Comparison of ENCODE assay signal across 24 mouse cellular contexts in genomic region chr1:188139473-188139872, GRCm38 (mm10).
DNase-seq lines count a peak whose midpoint lies in the region; ATAC-seq and TF ChIP-seq lines count a peak whose summit lies in the region.
"Had no signal": no experiment of that assay in that cellular context is flagged by ENCODE, and none has a peak within 500 bp of the region (broad histone marks: within the 10 kb centered on the region; RNA-seq: fewer than 3 reads in every experiment).

No protein-coding gene starts in this region.

- H3K4me3 ChIP-seq in lung, embryonic 16.5 days (ENCODE audit: low read length) = no peak overlapping the region
- H3K4me3 ChIP-seq in lung, adult 2 months (replicated peaks; ENCODE audit: extremely low read depth, low read depth, low read length) = no peak overlapping the region
- H3K4me3 ChIP-seq: heart, embryonic 10.5 days; heart, embryonic 15.5 days; layer of hippocampus, adult 2 months; left cerebral cortex, adult 2 months; liver, embryonic 12.5 days; stomach, embryonic 15.5 days had no signal

- no peak overlapping the region for H3K9ac ChIP-seq in lung, embryonic 16.5 days (ENCODE audit: low read length)
- H3K9ac ChIP-seq: heart, embryonic 15.5 days; liver, embryonic 12.5 days; liver, postnatal 0 days; stomach, embryonic 15.5 days had no signal

- no peaks in the 10 kb centered on the region for H3K27me3 ChIP-seq in lung, embryonic 16.5 days (ENCODE audit: control insufficient read depth, insufficient read depth, low read depth, low read length)
- H3K27me3 ChIP-seq: heart, embryonic 15.5 days; liver, embryonic 12.5 days; stomach, embryonic 15.5 days had no signal

- H3K4me2 ChIP-seq in lung, embryonic 16.5 days (ENCODE audit: low read depth, low read length) = no peak overlapping the region
- H3K4me2 ChIP-seq: heart, embryonic 15.5 days; liver, embryonic 12.5 days; stomach, embryonic 15.5 days had no signal

- peaks cover 5% of the 10 kb centered on the region; the same call in 1 of the 2 replicates for H3K4me1 ChIP-seq in lung, embryonic 16.5 days (replicated peaks; ENCODE audit: control insufficient read depth, insufficient read depth, low read length)
- no peaks in the 10 kb centered on the region; the same call in 1 of the 2 replicates for H3K4me1 ChIP-seq in lung, adult 2 months (ENCODE audit: control insufficient read depth, insufficient read depth, low read length)
- H3K4me1 ChIP-seq: heart, embryonic 10.5 days; liver, embryonic 12.5 days; stomach, embryonic 15.5 days had no signal

- no peak overlapping the region for H3K27ac ChIP-seq in lung, embryonic 16.5 days (ENCODE audit: low read length)
- H3K27ac ChIP-seq: heart, embryonic 10.5 days; heart, embryonic 15.5 days; layer of hippocampus, adult 2 months; left cerebral cortex, adult 2 months; liver, embryonic 12.5 days; stomach, embryonic 15.5 days had no signal

- H3K9me3 ChIP-seq in lung, embryonic 16.5 days (ENCODE audit: control insufficient read depth, low read length) = no peaks in the 10 kb centered on the region
- H3K9me3 ChIP-seq: heart, embryonic 10.5 days; heart, embryonic 15.5 days; liver, embryonic 12.5 days; stomach, embryonic 15.5 days had no signal

- no peak for TF ChIP-seq POLR2A in lung, adult 2 months (IDR thresholded peaks at IDR 0.05; ENCODE audit: borderline replicate concordance, extremely low read depth, low read depth, low read length)
- no peak for TF ChIP-seq POLR2A in brain, embryonic 14.5 days (IDR thresholded peaks at IDR 0.05; ENCODE audit: borderline replicate concordance, extremely low read depth, insufficient read depth, insufficient read length, poor library complexity, severe bottlenecking)

- ATAC-seq in lung, embryonic 16.5 days (ENCODE audit: low read depth) = peak; percentile 72
- ATAC-seq: hindbrain, embryonic 16.5 days; liver, embryonic 12.5 days; liver, postnatal 0 days had no signal

- peak; percentile 68 for DNase-seq in adrenal gland, postnatal 10 days
- DNase-seq in adrenal gland, postnatal 4 days (ENCODE audit: low spot score in 2 of 2) = no peak
- peak; percentile 8 for DNase-seq in kidney, adult 18-20 months
- DNase-seq in kidney, postnatal 10 days = no peak
- DNase-seq in lung, adult 2 months = no peak
- DNase-seq in brain, embryonic 14.5 days (ENCODE audit: low read depth) = peak; percentile 64
- DNase-seq in spleen, postnatal 4 days (ENCODE audit: low spot score in 2 of 2) = no peak
- DNase-seq: cerebellum, adult 2 months; gastrocnemius, postnatal 25 days; heart, adult 11 months; liver, postnatal 0 days; midbrain, embryonic 14.5 days; retina, postnatal 1 day; right cerebral cortex, postnatal 14 days; thymus, postnatal 14 days had no signal

- TF ChIP-seq CTCF in lung, adult 2 months (IDR thresholded peaks at IDR 0.05; ENCODE audit: insufficient read depth, low read length) = no peak
- TF ChIP-seq CTCF in brain, embryonic 14.5 days (IDR thresholded peaks at IDR 0.05; ENCODE audit: borderline replicate concordance, extremely low read depth, insufficient read depth, insufficient read length) = no peak

- H3K36me3 ChIP-seq in lung, embryonic 16.5 days (ENCODE audit: control insufficient read depth, insufficient read depth, low read length) = no peaks in the 10 kb centered on the region
- H3K36me3 ChIP-seq: G1E; heart, embryonic 10.5 days; heart, embryonic 15.5 days; liver, embryonic 12.5 days; stomach, embryonic 15.5 days had no signal

- WGBS in lung, embryonic 16.5 days = 34% methylated on average over 4 of the region's 4 CpGs
- 52% methylated on average over 4 of the region's 4 CpGs for WGBS in lung, adult 2 months

Comparison
In these comparisons a context has a peak if more than half of its experiments do, and no peak if none do; other contexts are left out.
1. DNase-seq: peak in adrenal gland, postnatal 10 days (single experiment), kidney, adult 18-20 months (single experiment) and brain, embryonic 14.5 days (single experiment); none in adrenal gland, postnatal 4 days (0 of 2), kidney, postnatal 10 days (single experiment), lung, adult 2 months (single experiment) and spleen, postnatal 4 days (0 of 2).